Mouse (Mus musculus) spleen, adult 2 months (tissue): ENCODE measurements around the gene Rims1.

Source experiments
- CTCF ChIP-seq: fragments of 200-500 bp; IDR thresholded peaks from 2 replicates; pipeline ENCODE4 v1.5.1; 2011; ENCODE audit warnings: mild to moderate bottlenecking, inconsistent platforms; ENCODE audit not compliant: insufficient read depth, insufficient read length, insufficient replicate concordance; ENCODE audit errors: extremely low read depth
- POLR2A ChIP-seq: fragments of 200-500 bp; IDR thresholded peaks from 2 replicates; pipeline ENCODE4 v1.6.1; 2011; ENCODE audit warnings: low read depth, low read length, inconsistent platforms

DNA sequence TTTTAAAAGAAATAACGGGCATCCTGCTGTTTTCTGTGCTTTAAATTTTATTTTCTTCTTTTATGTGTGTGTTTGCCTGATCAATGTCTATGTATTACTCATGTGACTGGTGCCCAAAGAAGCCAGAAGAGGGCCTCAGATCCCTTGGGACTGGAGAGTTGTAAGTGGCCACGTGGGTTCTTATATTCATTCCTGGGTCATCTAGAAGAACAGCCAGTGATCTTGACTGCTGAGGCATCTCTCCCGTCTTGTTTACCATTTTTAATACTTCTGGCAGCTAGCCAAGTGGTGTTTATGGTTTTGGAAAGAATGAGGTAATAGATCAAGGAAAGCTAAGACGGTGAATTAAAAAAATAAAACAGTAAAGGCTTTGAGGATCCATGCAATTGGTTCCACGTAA lies 178.8 kb downstream of the Rims1 start:
- TF ChIP-seq POLR2A (no peak), CTCF (no peak)
